Mouse (Mus musculus) kidney, adult 18-20 months (tissue): Measurements from ENCODE around the gene Plpp1.

Experiments
- DNase-seq: peaks from one replicate; pipeline ENCODE4 v3.0.0; 2021

Plpp1 gene

GRCm38 (mm10) chr13:112800597-112801380 is at the start of gene Plpp1:
Plpp1 (plus strand) TSS chr13:112800792.
- peak; percentile 96 for DNase-seq

GRCm38 (mm10) chr13:112751454-112752308 is 48.9 kb upstream of the Plpp1 start:
- DNase-seq = peak; percentile 61

- DNase-seq = no peak
Observed at GRCm38 (mm10) chr13:112752309-112752975, 48.1 kb upstream of the Plpp1 start.

GRCm38 (mm10) chr13:112753522-112753921 is 47.1 kb upstream of the Plpp1 start:
- DNase-seq = peak; percentile 60

- no peak for DNase-seq
Observed at GRCm38 (mm10) chr13:112754871-112755270, 45.7 kb upstream of the Plpp1 start.

- DNase-seq = no peak
Observed at GRCm38 (mm10) chr13:112755507-112756010, 45.0 kb upstream of the Plpp1 start.

- no peak for DNase-seq
Observed at GRCm38 (mm10) chr13:112757395-112757794, 43.2 kb upstream of the Plpp1 start.

- no peak for DNase-seq
Observed at GRCm38 (mm10) chr13:112758546-112759090, 42.0 kb upstream of the Plpp1 start.

GRCm38 (mm10) chr13:112759364-112759763 is 41.2 kb upstream of the Plpp1 start:
- no peak for DNase-seq

GRCm38 (mm10) chr13:112759777-112760537 is 40.6 kb upstream of the Plpp1 start:
- no peak for DNase-seq

- peak; percentile 45 for DNase-seq
Observed at GRCm38 (mm10) chr13:112760538-112760881, 40.1 kb upstream of the Plpp1 start.

GRCm38 (mm10) chr13:112761787-112762186 is 38.8 kb upstream of the Plpp1 start:
- DNase-seq = no peak

GRCm38 (mm10) chr13:112762548-112762947 is 38.0 kb upstream of the Plpp1 start:
- DNase-seq = no peak

GRCm38 (mm10) chr13:112763531-112764091 is 37.0 kb upstream of the Plpp1 start:
- DNase-seq = peak; percentile 63

- peak; percentile 37 for DNase-seq
Observed at GRCm38 (mm10) chr13:112764556-112764955, 36.0 kb upstream of the Plpp1 start.

- DNase-seq = no peak
Observed at GRCm38 (mm10) chr13:112765654-112766053, 34.9 kb upstream of the Plpp1 start.

GRCm38 (mm10) chr13:112770528-112771328 is 29.9 kb upstream of the Plpp1 start:
- no peak for DNase-seq

- DNase-seq = peak; percentile 51
Observed at GRCm38 (mm10) chr13:112771447-112772208, 29.0 kb upstream of the Plpp1 start.

GRCm38 (mm10) chr13:112772252-112772651 is 28.3 kb upstream of the Plpp1 start:
- DNase-seq = no peak

- no peak for DNase-seq
Observed at GRCm38 (mm10) chr13:112772861-112773260, 27.7 kb upstream of the Plpp1 start.
